Mouse (Mus musculus): ENCODE results near the gene Rasgrf2. TPM values are rescaled to one million over a fixed set of nuclear protein-coding genes. Genes with fewer than 3 reads are reported as not detected.
A peak's percentile ranks its signal among the peaks of the same experiment; 100 is the strongest.

Gene Rasgrf2
- polyA plus RNA-seq, 1 experiment from 2014 or later = 1.5 TPM

DNA sequence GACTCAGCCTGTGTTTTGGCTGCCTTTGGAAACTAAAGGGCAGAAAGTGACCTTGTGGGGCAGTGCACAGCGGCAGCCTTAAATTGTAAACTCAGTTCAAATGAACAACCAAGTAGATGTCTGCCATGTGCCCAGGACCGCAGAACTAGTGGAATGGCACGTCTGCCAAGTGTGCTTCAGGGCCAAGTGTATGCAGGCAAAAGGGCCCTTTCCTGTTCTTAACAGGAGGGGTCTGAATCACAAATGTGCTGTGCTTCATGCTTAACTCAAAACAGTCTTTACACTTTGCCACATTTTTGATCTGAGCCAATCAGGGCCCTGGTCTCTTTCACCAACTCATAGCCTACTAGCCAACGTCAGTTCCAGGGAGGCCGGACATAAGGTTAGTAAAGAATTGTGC is 212.7 kb downstream of the Rasgrf2 start:
- no peak overlapping the region for H3K27ac ChIP-seq (ENCODE audit: low read depth, low read length)
- DNase-seq (ENCODE audit: low spot score) (no peak), ATAC-seq (no peak)
- no peak overlapping the region for H3K4me3 ChIP-seq (ENCODE audit: low read depth, low read length)
- H3K36me3 ChIP-seq (ENCODE audit: control insufficient read depth, insufficient read depth, low read length) = no peaks in the 10 kb centered on the region
- H3K4me1 ChIP-seq (ENCODE audit: control insufficient read depth, insufficient read depth, low read length) = peaks cover 9% of the 10 kb centered on the region
- no peak overlapping the region for H3K9ac ChIP-seq (ENCODE audit: low read length)
- no peak overlapping the region for H3K4me2 ChIP-seq (ENCODE audit: low read length)
- no peaks in the 10 kb centered on the region for H3K9me3 ChIP-seq (replicated peaks; ENCODE audit: control insufficient read depth, low read length)
- 64% methylated on average over 5 of the region's 5 CpGs for WGBS
- H3K27me3 ChIP-seq (replicated peaks; ENCODE audit: control insufficient read depth, insufficient read depth, low read length) = no peaks in the 10 kb centered on the region

DNA sequence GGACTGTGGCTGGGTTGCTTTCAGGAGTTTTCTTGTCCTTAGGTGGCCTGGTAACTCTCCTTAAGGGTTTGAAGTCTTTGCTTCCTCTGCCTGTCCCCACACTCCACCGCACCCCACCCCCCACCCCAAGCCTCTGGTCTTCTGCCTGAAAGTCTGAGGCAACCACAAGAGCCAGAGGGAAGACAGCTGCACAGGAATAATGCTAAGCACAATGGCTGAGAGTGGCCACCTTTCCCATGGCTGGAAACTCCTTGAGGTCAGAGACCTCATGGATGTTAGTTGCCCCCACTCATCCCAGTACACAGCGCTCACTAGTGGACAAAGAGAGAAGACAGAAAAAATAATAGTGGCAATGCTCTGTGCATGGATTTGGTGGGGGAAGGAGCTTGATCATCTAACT is 213.6 kb downstream of the Rasgrf2 start:
- no peak overlapping the region for H3K4me3 ChIP-seq (ENCODE audit: low read depth, low read length)
- H3K4me1 ChIP-seq (ENCODE audit: control insufficient read depth, insufficient read depth, low read length) = peaks cover 9% of the 10 kb centered on the region
- H3K27me3 ChIP-seq (replicated peaks; ENCODE audit: control insufficient read depth, insufficient read depth, low read length) = no peaks in the 10 kb centered on the region
- no peaks in the 10 kb centered on the region for H3K36me3 ChIP-seq (ENCODE audit: control insufficient read depth, insufficient read depth, low read length)
- H3K9me3 ChIP-seq (replicated peaks; ENCODE audit: control insufficient read depth, low read length) = no peaks in the 10 kb centered on the region
- 85% methylated on average over 2 of the region's 2 CpGs for WGBS
- no peak overlapping the region for H3K27ac ChIP-seq (ENCODE audit: low read depth, low read length)
- H3K9ac ChIP-seq (ENCODE audit: low read length) = no peak overlapping the region
- no peak for DNase-seq (ENCODE audit: low spot score)
- no peak for ATAC-seq
- no peak overlapping the region for H3K4me2 ChIP-seq (ENCODE audit: low read length)

GRCm38 (mm10) chr13:91916308-91916707 is 215.1 kb downstream of the Rasgrf2 start:
- DNase-seq (ENCODE audit: low spot score) (no peak), ATAC-seq (peak; percentile 7; the same call in 1 of the 2 replicates)
- Histone ChIP-seq H3K27me3 (replicated peaks; ENCODE audit: control insufficient read depth, insufficient read depth, low read length) (no peaks in the 10 kb centered on the region), H3K9ac (ENCODE audit: low read length) (no peak overlapping the region), H3K4me3 (ENCODE audit: low read depth, low read length) (no peak overlapping the region), H3K9me3 (replicated peaks; ENCODE audit: control insufficient read depth, low read length) (no peaks in the 10 kb centered on the region), H3K4me2 (ENCODE audit: low read length) (no peak overlapping the region), H3K27ac (ENCODE audit: low read depth, low read length) (no peak overlapping the region), H3K36me3 (ENCODE audit: control insufficient read depth, insufficient read depth, low read length) (no peaks in the 10 kb centered on the region), H3K4me1 (ENCODE audit: control insufficient read depth, insufficient read depth, low read length) (peaks cover 9% of the 10 kb centered on the region)
- WGBS = 87% methylated on average over 5 of the region's 5 CpGs

GRCm38 (mm10) chr13:91915582-91916239 is 215.7 kb downstream of the Rasgrf2 start:
- WGBS = 22% methylated on average over 6 of the region's 6 CpGs
- peak overlapping the region; percentile 41 for H3K9ac ChIP-seq (ENCODE audit: low read length)

GRCm38 (mm10) chr13:91915192-91915581 is 216.3 kb downstream of the Rasgrf2 start:
- H3K4me1 ChIP-seq (ENCODE audit: control insufficient read depth, insufficient read depth, low read length) = peaks cover 9% of the 10 kb centered on the region
- H3K9ac ChIP-seq (ENCODE audit: low read length) = peak overlapping the region; percentile 41
- ATAC-seq (no peak), DNase-seq (ENCODE audit: low spot score) (no peak)
- no peaks in the 10 kb centered on the region for H3K36me3 ChIP-seq (ENCODE audit: control insufficient read depth, insufficient read depth, low read length)
- 0 out of 2 replicates have a peak overlapping the region, but pooled peaks have one; percentile 4 for H3K27ac ChIP-seq (ENCODE audit: low read depth, low read length)
- H3K9me3 ChIP-seq (replicated peaks; ENCODE audit: control insufficient read depth, low read length) = no peaks in the 10 kb centered on the region
- H3K4me2 ChIP-seq (ENCODE audit: low read length) = peak overlapping the region; percentile 4; the same call in 1 of the 2 replicates
- H3K27me3 ChIP-seq (replicated peaks; ENCODE audit: control insufficient read depth, insufficient read depth, low read length) = no peaks in the 10 kb centered on the region
- WGBS = 19% methylated on average over 4 of the region's 4 CpGs
- H3K4me3 ChIP-seq (ENCODE audit: low read depth, low read length) = no peak overlapping the region

More at GRCm38 (mm10) chr13:91915582-91916239, 215.7 kb downstream of the Rasgrf2 start:
- no peaks in the 10 kb centered on the region for H3K27me3 ChIP-seq (replicated peaks; ENCODE audit: control insufficient read depth, insufficient read depth, low read length)
- no peaks in the 10 kb centered on the region for H3K36me3 ChIP-seq (ENCODE audit: control insufficient read depth, insufficient read depth, low read length)
- 0 out of 2 replicates have a peak overlapping the region, but pooled peaks have one; percentile 4 for H3K27ac ChIP-seq (ENCODE audit: low read depth, low read length)
- H3K9me3 ChIP-seq (replicated peaks; ENCODE audit: control insufficient read depth, low read length) = no peaks in the 10 kb centered on the region
- peak; percentile 83 for ATAC-seq
- peaks cover 9% of the 10 kb centered on the region for H3K4me1 ChIP-seq (ENCODE audit: control insufficient read depth, insufficient read depth, low read length)
- peak; percentile 66 for DNase-seq (ENCODE audit: low spot score)
- H3K4me2 ChIP-seq (ENCODE audit: low read length) = peak overlapping the region; percentile 4; the same call in 1 of the 2 replicates
- H3K4me3 ChIP-seq (ENCODE audit: low read depth, low read length) = no peak overlapping the region

DNA sequence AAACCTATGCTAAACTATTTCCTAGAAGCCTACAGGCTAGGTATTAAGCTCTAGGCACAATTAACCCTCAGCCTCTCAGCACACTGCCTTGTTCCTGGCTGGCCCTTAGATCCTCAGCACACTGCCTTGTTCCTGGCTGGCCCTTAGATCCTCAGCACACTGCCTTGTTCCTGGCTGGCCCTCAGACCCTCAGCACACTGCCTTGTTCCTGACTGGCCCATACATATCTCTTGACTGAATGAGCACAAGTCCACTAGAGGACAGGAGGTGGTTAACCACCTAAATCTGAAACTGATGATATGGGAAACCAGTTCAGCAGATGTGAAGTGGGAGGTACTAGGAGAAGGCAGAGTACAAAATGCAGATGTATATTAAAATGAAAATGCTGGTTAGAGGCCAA is 219.8 kb downstream of the Rasgrf2 start:
- Histone ChIP-seq H3K36me3 (ENCODE audit: control insufficient read depth, insufficient read depth, low read length) (no peaks in the 10 kb centered on the region), H3K4me1 (ENCODE audit: control insufficient read depth, insufficient read depth, low read length) (peaks cover 9% of the 10 kb centered on the region), H3K27me3 (replicated peaks; ENCODE audit: control insufficient read depth, insufficient read depth, low read length) (no peaks in the 10 kb centered on the region), H3K9me3 (replicated peaks; ENCODE audit: control insufficient read depth, low read length) (no peaks in the 10 kb centered on the region), H3K27ac (ENCODE audit: low read depth, low read length) (no peak overlapping the region), H3K4me3 (ENCODE audit: low read depth, low read length) (no peak overlapping the region), H3K9ac (ENCODE audit: low read length) (no peak overlapping the region), H3K4me2 (ENCODE audit: low read length) (no peak overlapping the region)
- no peak for DNase-seq (ENCODE audit: low spot score)
- no peak for ATAC-seq

DNA sequence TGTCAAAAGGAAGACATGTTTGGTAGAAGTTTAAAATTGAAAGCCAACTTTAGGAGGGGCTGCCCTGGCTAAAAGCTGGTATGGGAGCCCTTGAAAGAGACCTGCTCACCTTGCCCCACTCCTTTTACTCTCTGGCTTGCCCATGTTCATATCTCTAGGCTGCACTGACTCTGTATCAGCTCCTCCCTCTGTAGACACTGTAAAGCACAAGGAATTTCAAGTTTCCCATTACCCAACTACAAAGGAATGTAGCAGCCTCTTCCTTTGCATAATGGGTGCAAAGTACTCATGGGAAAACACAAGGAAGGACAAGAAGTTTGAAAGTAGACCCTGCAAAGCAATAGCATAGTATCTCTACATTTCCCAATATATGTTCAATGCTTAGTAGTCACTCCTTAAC is 220.2 kb downstream of the Rasgrf2 start:
- no peak overlapping the region for H3K4me2 ChIP-seq (ENCODE audit: low read length)
- no peaks in the 10 kb centered on the region for H3K27me3 ChIP-seq (replicated peaks; ENCODE audit: control insufficient read depth, insufficient read depth, low read length)
- peaks cover 9% of the 10 kb centered on the region for H3K4me1 ChIP-seq (ENCODE audit: control insufficient read depth, insufficient read depth, low read length)
- no peaks in the 10 kb centered on the region for H3K9me3 ChIP-seq (replicated peaks; ENCODE audit: control insufficient read depth, low read length)
- ATAC-seq = no peak
- no peak for DNase-seq (ENCODE audit: low spot score)
- H3K4me3 ChIP-seq (ENCODE audit: low read depth, low read length) = no peak overlapping the region
- no peaks in the 10 kb centered on the region for H3K36me3 ChIP-seq (ENCODE audit: control insufficient read depth, insufficient read depth, low read length)
- no peak overlapping the region for H3K27ac ChIP-seq (ENCODE audit: low read depth, low read length)
- no peak overlapping the region for H3K9ac ChIP-seq (ENCODE audit: low read length)

DNA sequence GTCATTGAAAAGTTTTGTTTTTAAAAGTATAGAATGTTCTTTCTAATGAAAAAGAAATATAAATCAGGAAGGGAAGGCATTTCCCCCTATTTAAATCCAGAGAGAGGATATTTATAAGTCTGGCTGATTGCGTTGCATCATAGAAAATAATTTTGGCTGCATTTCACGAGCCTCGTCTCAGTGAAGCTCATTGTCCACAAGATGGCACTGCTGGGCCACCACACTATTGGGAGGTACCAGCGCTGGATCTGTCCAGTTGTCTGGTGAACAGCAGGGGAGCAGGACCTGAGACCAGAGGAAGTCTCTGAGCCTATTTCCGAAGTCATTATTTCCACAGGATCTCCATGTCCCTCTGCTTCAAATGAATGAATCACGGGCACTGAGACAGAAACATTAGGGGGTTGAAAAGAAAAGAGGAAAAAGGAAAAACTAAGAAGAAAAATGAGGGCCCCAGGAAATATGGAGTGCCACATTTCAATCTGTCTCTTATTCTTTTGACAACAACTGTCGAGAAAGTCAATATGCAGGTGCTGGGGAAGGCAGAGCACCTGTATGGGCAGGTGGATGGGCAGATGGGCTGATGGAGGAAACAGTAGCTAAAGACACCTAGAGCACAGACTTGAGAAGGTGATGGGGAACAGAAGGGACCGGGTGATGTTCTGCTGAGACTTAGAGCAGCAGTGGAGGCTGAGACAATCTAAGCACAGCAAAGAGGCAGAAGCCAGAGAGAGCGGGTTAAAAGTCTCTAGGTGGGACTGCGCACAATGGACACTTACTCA is 223.1 kb downstream of the Rasgrf2 start:
- no peaks in the 10 kb centered on the region for H3K9me3 ChIP-seq (replicated peaks; ENCODE audit: control insufficient read depth, low read length)
- peak; percentile 93 for DNase-seq (ENCODE audit: low spot score)
- H3K36me3 ChIP-seq (ENCODE audit: control insufficient read depth, insufficient read depth, low read length) = no peaks in the 10 kb centered on the region
- WGBS = 35% methylated on average over 10 of the region's 10 CpGs
- H3K27ac ChIP-seq (ENCODE audit: low read depth, low read length) = no peak overlapping the region
- no peak overlapping the region for H3K4me3 ChIP-seq (ENCODE audit: low read depth, low read length)
- no peaks in the 10 kb centered on the region for H3K27me3 ChIP-seq (replicated peaks; ENCODE audit: control insufficient read depth, insufficient read depth, low read length)
- H3K4me2 ChIP-seq (ENCODE audit: low read length) = no peak overlapping the region
- H3K9ac ChIP-seq (ENCODE audit: low read length) = no peak overlapping the region
- H3K4me1 ChIP-seq (ENCODE audit: control insufficient read depth, insufficient read depth, low read length) = no peaks in the 10 kb centered on the region
- ATAC-seq = peak; percentile 88

GRCm38 (mm10) chr13:91906338-91906737 is 225.1 kb downstream of the Rasgrf2 start:
- ATAC-seq (peak; percentile 26; the same call in 1 of the 2 replicates), DNase-seq (ENCODE audit: low spot score) (peak; percentile 22)
- WGBS = 23% methylated on average over 3 of the region's 3 CpGs
- H3K4me1 ChIP-seq (ENCODE audit: control insufficient read depth, insufficient read depth, low read length) = no peaks in the 10 kb centered on the region
- no peaks in the 10 kb centered on the region for H3K36me3 ChIP-seq (ENCODE audit: control insufficient read depth, insufficient read depth, low read length)
- H3K4me3 ChIP-seq (ENCODE audit: low read depth, low read length) = no peak overlapping the region
- H3K27ac ChIP-seq (ENCODE audit: low read depth, low read length) = no peak overlapping the region
- H3K4me2 ChIP-seq (ENCODE audit: low read length) = no peak overlapping the region
- H3K27me3 ChIP-seq (replicated peaks; ENCODE audit: control insufficient read depth, insufficient read depth, low read length) = no peaks in the 10 kb centered on the region
- H3K9me3 ChIP-seq (replicated peaks; ENCODE audit: control insufficient read depth, low read length) = no peaks in the 10 kb centered on the region
- H3K9ac ChIP-seq (ENCODE audit: low read length) = no peak overlapping the region

Data from forebrain, embryonic 14.5 days (tissue).